Mouse (Mus musculus): ENCODE data around the gene Olfr710. TPM values are rescaled to one million over a fixed set of nuclear protein-coding genes. Genes with fewer than 3 reads are reported as not detected.

Gene Olfr710
- polyA plus RNA-seq (2017; shearing (Covaris generic)), result not detected

DNA sequence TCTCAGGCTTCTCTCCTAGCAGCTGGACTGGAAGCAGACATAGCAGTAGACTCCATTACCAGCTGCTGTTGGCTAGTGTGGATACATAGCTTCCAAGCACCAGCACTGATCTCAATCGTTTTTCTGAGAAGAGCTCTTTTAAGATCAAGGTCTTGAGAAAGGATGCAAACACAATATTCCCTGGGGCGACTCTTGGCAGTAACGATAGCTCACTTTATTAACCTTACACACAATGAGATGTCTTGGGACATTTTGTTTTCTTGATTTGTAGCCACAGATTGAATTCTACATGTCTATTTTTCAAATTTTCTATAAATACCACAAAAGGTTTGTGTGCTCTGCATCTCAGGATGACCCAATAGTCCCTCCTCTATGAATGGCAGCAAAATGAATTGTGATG, at the start of gene Olfr710:
TSS of gene Olfr710 (minus strand) at position 101 of the 400 bp plus-strand sequence.

DNA sequence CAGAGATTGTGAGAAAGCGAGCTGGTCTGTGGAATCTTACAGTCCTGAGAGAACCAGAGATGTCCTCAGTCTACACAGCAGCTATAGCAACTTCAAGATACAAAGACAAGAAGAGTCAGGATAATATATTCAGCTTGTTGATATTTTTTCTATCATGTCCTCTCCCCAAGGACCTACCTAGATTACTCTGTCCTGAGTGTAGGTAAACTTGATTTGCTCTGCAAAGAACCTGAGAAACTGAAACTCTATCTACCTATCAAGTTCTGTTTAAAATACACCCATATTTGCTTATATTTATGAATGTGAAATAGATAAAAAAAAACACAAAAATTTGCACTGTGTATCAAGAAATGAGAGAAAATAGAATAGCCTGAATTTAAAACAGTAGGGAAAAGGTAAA, 27.2 kb upstream of the Olfr710 start, which contains the start of gene Olfr711:
TSS of gene Olfr711 (minus strand) at position 101 of the 400 bp plus-strand sequence.

DNA sequence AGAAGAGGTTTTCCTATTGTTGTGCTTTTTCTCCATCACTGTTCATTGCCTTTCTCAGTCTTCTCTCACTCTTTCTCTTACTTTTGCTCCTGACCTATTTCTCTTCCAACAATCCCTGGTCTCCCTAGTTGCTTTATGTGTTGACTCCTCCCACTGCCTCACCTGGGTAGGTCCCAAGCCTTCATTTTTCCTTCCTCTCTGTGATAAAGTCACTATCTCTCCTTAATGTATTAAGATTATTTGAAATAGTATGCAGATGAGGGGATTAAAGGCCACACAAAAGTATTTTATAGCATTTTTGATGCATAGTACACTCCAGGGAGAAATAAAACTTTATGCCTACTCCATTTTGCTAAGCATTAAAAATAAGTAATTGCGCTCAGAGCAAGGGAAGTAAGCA, 15.7 kb upstream of the Olfr710 start, which contains the start of gene Olfr6:
TSS of gene Olfr6 (minus strand) at position 101 of the 400 bp plus-strand sequence.

DNA sequence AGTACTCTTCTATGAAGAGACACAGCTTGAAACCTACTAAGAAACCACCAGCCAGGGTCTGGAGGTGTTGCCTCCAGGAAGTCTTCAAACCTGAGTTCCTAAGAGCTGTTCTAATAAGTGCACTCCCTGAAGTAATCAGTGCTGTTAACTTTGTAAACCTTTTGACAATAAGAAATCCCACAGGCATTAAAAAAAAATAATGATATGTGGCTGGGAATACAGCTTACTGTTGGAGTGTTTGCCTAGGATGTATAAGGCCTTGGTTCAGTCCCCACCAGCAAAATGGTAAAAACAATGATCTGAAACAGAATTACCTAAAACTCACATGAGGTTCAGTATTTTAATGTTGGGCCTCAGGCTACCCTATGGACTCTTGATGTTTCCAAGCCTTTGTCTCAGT, 16.0 kb downstream of the Olfr710 start, which contains the start of gene Olfr709-ps1:
TSS of gene Olfr709-ps1 (minus strand) at position 101 of the 400 bp plus-strand sequence.

DNA sequence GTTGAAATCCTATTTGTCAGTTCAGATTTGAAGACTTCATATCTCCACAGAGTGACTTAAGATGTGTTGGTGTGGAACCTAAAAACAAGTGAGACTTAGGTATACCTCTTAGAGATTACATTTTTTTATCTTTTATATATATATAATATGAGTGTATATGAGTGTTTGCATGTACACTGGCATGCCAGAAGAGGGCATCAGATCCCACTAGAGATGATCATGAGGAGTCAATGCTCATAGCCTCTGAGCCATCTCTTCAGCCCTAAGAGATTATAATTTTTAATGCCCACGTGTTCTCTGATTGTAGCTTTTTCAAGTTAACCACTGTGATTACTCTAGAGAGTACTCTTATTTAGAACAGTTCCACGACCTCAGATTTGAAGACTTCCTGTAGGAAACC, 40.4 kb downstream of the Olfr710 start, which contains the start of gene Olfr1532-ps1:
TSS of gene Olfr1532-ps1 (plus strand) at position 326 of the 400 bp plus-strand sequence.

DNA sequence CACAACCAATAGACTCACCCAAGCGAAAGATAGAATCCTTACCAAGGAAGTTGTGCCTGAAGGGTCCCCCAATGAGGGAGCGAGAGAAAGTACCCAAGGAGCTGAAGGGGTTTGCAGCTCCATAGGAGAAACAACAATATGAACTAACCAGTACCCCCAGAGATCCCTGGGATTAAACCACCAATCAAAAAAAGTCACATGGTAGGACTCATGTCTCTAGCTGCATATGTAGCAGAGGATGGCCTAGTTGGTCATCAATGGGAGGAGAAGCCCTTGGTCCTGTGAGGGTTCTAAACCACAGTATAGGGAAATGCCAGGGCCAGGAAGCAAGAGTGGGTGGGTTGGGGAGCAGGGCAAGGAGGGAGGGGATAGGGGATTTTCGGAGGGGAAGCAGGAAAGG, 47.0 kb downstream of the Olfr710 start, which contains the start of gene Olfr707:
TSS of gene Olfr707 (minus strand) at position 101 of the 400 bp plus-strand sequence.

Other genes starting within 250 kb of the Olfr710 start
- gene Olfr695, start 231.9 kb downstream of the Olfr710 start, polyA plus RNA-seq (2017; shearing (Covaris generic)), result not detected
- not detected for gene Olfr697, start 205.9 kb downstream of the Olfr710 start, polyA plus RNA-seq (2017; shearing (Covaris generic))
- gene Olfr698, start 192.9 kb downstream of the Olfr710 start, polyA plus RNA-seq (2017; shearing (Covaris generic)), result not detected
- gene Olfr699, start 155.1 kb downstream of the Olfr710 start, polyA plus RNA-seq (2017; shearing (Covaris generic)), result not detected
- not detected for gene Olfr700, start 139.5 kb downstream of the Olfr710 start, polyA plus RNA-seq (2017; shearing (Covaris generic))
- gene Olfr701, start 134.2 kb downstream of the Olfr710 start, polyA plus RNA-seq (2017; shearing (Covaris generic)), result not detected
- gene Olfr702, start 114.4 kb downstream of the Olfr710 start, polyA plus RNA-seq (2017; shearing (Covaris generic)), result not detected
- gene Olfr703, start 105.0 kb downstream of the Olfr710 start, polyA plus RNA-seq (2017; shearing (Covaris generic)), result not detected
- not detected for gene Olfr704, start 85.1 kb downstream of the Olfr710 start, polyA plus RNA-seq (2017; shearing (Covaris generic))
- gene Olfr705, start 71.4 kb downstream of the Olfr710 start, polyA plus RNA-seq (2017; shearing (Covaris generic)), result not detected
- gene Olfr706, start 60.1 kb downstream of the Olfr710 start, polyA plus RNA-seq (2017; shearing (Covaris generic)), result not detected
- not detected for gene Olfr707, start 47.1 kb downstream of the Olfr710 start, polyA plus RNA-seq (2017; shearing (Covaris generic))
- gene Olfr1532-ps1, start 40.3 kb downstream of the Olfr710 start, polyA plus RNA-seq (2017; shearing (Covaris generic)), result not detected
- not detected for gene Olfr709-ps1, start 16.1 kb downstream of the Olfr710 start, polyA plus RNA-seq (2017; shearing (Covaris generic))
- not detected for gene Olfr6, start 15.6 kb upstream of the Olfr710 start, polyA plus RNA-seq (2017; shearing (Covaris generic))
- gene Olfr711, start 27.1 kb upstream of the Olfr710 start, polyA plus RNA-seq (2017; shearing (Covaris generic)), result not detected
- gene Olfr2, start 57.8 kb upstream of the Olfr710 start, polyA plus RNA-seq (2017; shearing (Covaris generic)), result not detected
- not detected for gene Olfr713, start 82.9 kb upstream of the Olfr710 start, polyA plus RNA-seq (2017; shearing (Covaris generic))
- not detected for gene Olfr714, start 122.7 kb upstream of the Olfr710 start, polyA plus RNA-seq (2017; shearing (Covaris generic))
- not detected for gene Olfr17, start 144.9 kb upstream of the Olfr710 start, polyA plus RNA-seq (2017; shearing (Covaris generic))
- not detected for gene Olfr715b, start 162.1 kb upstream of the Olfr710 start, polyA plus RNA-seq (2017; shearing (Covaris generic))
- gene Olfr715, start 182.8 kb upstream of the Olfr710 start, polyA plus RNA-seq (2017; shearing (Covaris generic)), result not detected
- not detected for gene Olfr716, start 190.0 kb upstream of the Olfr710 start, polyA plus RNA-seq (2017; shearing (Covaris generic))
- gene Nlrp14, start 218.7 kb upstream of the Olfr710 start, polyA plus RNA-seq (2017; shearing (Covaris generic)), result not detected

Measured in CD4-positive, CD25-positive, alpha-beta regulatory T cell, adult 9 weeks (primary cell).